Mouse (Mus musculus) cerebellum, postnatal 4 days (tissue): ENCODE measurements around the gene Kif5a.

ENCODE experiments used
- DNase-seq, 2 experiments: peaks; one replicate each; pipeline ENCODE4 v3.0.0; 2022; ENCODE audit warnings: low spot score in 2 of 2, mixed read lengths in 1 of 2

The Kif5a gene

DNA sequence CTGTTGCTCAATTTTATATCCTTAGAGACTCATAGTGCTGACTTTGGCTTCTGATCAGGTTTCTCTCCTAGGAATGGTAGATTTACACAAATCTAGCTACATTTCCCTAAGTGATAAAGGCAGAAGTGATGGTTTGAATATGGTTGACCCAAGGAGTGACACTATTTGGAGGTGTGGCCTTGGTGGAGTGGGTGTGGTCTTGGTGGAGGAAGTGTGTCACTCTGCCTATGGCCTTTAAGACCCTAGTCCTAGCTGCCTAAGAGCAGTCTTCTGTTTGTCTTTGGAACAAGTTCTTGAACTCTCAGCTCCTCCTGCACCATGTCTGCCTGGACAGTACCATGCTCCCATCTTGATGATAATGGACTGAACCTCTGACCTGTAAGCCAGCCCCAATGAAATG, 46.0 kb downstream of the Kif5a start:
- DNase-seq = no peak

DNA sequence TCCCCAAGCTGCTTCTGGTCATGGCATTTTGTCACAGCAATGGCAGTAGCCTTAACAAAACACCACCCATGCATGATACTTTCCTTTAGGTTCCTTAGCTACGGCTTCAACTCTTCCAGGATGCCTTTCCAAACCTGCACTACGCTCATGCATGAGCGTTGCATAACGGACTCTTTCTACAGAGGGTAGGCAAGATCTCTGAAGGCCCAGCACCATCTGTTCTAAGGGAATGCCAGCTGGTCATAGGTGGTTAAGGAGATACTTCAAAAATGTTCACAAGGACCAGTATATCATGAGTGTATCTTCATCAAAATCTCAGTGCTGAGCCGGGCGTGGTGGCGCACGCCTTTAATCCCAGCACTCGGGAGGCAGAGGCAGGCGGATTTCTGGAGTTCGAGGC, 46.7 kb downstream of the Kif5a start:
- no peak for DNase-seq

DNA sequence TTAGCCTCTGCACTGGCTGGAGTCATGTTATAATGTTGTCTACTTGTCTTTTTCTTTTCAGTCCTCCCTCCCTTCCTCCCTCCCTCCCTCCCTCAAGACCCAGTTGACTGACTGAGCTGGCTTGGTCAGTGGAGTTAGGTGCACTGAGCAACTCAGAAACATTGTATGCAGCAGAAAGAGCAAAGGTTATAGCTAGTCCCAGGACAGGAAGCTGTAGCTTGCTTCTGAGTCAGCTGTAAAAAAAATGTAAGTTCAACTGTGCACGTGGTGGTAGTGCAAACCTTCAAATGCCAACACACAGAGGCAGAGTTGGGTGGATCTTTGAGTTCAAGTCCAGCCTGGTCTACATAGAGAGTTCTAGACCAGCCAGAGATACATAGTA, 48.7 kb downstream of the Kif5a start:
- DNase-seq = no peak

DNA sequence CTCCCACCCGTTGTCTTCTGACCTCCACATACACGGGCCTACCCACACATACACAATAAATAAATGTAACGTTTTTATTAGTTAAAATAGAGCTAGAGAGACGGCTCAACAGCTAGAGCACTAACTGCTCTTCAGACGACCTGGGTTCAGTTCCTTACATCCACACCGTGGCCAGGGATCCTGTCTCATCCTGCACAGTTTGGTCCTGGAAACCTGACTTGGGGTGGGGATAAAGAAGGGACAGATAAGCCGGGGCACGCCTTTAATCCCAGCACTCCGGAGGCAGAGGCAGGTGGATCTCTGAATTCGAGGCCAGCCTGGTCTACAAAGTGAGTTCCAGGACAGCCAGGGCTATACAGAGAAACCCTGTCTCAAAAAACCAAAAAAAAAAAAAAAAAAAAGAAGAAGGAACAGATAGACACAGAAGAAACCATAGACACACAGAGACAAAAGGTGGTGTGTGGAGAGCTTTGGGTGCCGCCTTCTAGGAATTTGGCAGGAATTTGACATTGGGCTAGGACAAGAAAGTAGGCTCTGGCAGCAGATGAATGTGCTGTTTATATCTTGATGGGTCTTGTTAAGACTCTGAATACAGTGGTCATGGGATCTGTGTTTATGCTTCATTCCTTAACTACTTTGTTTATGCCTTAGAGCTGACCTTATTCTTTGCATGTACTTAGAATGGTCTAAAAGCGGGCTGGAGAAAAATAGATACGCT, 49.3 kb downstream of the Kif5a start:
- DNase-seq = no peak

DNA sequence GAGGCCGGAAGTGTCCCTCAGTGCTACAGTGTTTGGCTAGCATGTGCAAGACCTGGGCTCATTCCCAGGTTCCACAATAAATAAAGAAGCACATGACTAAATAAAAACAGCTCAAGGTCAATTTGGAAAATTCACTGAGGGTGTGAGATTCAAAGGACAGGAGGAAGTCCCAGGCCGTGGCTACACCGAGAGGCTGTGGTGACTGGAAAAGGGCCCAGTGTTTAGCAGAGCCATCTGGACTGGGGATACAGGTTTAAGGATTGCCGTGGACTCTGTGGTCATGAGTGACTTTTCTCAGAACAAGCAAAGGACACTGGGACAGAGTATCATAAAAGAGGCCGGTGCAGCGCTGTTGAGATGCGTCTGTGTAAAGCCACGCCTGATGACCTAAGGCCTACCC, 49.9 kb downstream of the Kif5a start:
- DNase-seq = no peak

DNA sequence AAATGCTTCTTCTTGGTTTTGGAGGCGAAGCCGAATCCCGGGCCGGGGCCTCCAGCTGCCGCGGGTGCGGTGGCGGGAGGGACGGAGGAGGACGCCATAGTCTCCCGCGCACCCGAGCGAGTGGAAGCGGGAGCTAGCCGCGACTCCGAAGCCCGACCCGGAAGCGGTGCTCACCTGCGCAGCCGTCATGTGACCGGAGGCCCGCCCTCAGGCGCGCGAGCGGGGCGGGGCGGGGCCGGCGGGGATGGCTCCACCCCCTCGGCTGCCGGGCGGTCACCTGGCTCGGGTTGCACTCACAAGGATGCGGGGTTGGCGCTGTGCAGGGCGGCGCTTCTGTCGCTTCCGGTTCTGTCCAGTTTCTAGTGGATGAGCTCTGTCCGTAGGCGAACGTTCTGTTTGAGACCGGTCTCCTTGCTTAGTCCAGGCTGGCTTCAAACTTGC, 51.7 kb downstream of the Kif5a start, which contains the start of gene Pip4k2c:
Pip4k2c (minus strand) TSS at position 172 of the 441 bp plus-strand sequence.
- DNase-seq = peak; percentile 70 to 77

DNA sequence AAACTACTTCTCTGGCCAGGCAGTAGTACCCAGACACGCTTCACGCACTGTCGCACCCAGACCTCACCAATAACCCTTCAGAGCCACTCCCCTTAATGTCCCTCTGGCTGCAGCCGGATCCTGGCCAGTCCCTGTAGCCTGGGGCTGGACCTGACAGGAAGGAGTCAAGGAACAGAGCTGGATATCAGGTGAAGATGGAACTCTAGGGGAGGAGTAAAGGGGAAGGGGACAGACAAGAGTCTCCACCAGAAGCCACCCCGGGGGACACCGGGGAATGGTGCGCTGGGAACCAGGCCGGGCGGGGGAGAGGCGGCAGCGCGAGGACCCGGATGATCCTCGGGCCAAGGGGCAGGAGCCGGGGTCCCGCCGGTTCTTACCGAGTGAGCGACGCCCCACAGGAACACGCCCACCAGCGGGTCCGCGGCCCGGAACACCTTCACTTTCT, 52.2 kb downstream of the Kif5a start:
- DNase-seq = no peak

DNA sequence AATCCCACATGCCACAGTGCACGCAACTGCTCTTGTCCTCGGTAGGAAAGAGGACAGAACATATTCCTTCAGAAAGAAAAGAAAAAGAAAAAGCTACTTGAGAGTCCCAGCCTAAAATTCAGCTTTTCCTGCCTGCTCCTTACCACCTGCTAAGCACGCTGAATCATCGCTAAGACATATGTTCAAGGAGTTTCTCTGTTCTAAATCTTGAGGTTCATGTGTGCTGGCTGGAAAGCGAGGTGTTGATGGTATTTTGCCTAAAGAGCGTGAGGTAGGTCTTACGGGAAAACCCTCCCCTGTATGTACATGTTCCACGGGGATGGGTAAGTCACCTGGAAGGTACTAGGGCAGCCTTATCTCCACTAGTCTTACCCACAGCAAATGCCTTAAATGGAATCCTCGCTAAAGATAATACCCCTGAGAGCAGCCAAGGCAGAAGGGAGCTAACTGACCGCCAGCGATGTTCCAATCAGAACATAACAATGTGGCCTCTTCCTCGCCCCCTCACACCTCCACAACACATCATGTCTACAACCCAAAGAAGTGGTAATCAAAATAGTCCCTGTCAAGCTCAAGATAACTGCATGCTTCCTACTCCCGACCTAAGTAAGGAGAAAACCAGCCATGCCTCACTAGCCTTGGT, 53.1 kb downstream of the Kif5a start:
- DNase-seq = no peak

DNA sequence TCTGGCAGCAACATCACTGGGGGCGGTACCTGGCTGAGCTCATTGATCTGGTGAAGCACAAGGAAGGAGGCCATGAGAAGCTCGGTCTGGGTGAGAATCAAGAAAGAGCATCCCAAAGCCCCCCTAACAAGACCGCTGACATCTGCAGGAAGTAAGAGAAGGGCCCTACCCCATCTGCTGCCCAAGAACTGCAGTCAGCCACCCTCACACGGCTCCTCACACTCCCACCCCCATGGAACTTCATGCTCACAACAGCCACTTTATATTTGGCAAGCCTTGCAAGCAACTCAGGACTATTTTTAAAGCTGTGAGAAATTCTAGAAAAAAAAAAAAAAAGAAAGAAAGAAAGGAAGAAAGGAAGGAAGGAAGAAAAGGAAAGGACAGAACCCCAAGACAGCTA, 54.2 kb downstream of the Kif5a start:
- DNase-seq = no peak

DNA sequence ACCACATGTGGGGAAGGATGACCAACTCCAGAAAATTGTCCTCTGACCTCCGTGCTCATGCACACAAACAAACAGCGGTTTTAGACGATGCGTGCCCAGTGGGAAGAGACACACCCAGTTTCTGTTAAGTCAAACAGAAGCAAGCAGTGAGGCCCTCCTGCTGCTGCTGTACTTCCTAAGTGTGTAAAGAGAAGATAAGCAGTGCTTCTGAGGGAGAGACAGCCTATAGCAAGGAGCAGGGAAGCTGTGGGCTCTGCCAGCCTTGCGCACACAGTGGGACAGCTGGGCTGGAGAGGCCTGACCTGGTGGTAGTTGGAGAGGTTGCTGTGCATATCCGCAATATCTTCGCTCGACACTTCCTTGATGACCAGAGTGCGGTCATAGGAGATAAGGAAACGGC, 57.8 kb downstream of the Kif5a start:
- no peak for DNase-seq

DNA sequence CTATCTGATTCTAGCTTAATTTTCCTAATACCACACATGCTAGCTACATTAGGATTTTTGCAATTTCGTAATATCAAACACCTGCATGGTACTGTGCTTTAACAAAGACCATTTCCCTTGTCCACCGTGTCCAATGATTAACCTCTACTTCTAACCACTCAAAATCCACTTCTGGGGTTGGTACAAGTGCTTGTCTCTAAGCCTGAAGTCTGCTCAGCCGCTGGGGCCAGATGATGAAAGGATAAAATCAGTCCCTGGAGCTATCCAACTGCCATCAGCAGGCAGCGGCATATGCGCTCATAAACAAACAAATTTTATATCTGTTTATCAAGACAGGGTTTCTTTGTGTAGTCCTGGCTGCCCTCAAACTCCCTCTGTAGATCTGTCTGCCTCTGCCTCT, 58.6 kb downstream of the Kif5a start:
- no peak for DNase-seq

DNA sequence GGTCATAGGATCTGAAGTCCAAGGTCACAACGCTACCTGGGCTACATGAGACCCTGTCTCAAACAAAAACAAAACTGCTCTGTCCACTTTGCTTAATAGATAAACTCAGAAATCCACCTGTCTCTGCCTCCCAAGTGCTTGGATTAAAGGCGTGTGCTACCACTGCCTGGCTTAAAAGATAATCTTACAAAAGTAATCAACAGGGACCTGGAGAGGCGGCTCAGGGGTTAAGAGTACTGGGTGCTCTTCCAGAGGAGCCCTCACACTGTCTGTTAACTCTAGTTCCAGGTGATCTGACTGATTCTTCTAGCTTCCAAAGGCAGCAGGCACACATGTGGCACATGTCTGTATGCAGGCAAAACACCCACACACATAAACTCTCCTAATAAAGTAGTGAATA, 60.0 kb downstream of the Kif5a start:
- DNase-seq = no peak

DNA sequence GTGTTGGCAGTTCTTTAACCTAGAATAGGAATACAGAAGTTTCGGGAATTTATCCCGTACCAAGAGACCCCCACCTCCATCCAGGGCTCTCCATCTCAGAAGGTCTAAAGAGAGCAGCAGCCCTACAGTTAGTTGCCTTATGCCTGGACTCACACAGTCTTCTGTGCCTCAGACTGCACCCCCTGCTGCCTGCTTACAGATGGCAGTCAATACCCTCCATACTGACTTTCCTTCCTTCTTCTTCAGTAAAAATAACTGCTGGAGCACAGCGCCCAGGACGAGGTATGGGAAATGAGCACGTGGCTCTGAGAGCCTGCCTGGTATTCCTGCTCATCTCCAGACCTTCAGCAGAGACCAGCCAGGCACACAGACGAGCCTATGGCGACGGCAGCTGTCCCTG, 62.9 kb downstream of the Kif5a start:
- DNase-seq = no peak

DNA sequence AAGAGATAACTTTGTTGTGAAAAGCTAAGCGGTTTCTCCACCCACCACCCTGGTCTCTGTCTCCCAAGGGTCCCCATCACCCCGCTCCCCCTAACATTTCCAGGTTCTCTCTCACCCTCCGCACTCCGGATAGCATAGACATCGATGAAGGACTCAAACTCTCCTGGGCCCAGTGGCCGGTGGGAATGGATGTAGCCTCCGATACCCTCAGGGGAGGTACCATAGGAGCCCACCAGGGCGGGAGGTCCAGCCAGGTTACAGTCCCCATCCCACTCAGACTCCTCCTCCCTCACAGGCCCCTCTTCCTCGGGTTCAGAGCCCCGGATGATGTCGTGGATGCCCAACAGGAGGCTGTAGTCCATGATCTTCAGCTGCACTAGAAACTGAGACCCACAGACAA, 63.7 kb downstream of the Kif5a start:
- DNase-seq = no peak

DNA sequence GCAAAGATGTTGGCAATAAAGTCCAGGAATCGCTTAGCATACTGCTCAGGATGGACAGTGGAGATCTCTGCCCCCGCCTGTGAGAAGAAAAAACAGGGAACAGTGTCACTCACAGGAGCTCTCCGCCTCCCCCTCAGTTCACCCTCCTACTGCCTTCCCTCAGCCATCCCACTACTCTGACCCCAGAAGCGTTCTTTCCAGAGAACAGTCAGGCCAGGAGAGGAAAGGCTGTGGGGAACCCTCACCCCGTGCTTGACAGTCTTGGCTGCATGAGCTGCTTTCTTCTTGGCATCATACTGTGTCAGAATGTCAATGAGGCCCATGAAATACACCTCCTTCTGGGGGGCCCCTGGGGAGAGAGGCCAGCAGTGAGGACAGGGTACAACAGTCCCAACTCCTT, 64.1 kb downstream of the Kif5a start:
- DNase-seq = no peak

DNA sequence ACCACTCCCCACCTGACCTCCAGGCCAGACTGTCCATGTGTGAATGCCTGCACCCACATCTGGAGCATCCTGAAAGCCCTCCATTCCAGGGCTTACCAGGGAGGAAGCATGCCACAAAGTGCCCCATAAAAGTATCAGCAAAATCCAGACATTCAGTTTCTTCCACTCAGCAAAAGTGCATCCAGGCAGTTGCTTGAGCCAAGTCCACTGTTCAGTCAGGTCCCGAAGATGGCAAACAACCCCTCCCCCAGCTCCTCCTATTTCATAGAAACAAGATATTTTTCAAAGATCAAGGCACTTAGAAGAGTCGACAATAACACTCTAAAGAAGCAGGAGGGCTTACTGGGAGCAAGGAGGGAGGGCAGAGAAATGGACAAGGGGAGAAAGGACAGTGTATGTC, 64.7 kb downstream of the Kif5a start:
- DNase-seq = no peak

DNA sequence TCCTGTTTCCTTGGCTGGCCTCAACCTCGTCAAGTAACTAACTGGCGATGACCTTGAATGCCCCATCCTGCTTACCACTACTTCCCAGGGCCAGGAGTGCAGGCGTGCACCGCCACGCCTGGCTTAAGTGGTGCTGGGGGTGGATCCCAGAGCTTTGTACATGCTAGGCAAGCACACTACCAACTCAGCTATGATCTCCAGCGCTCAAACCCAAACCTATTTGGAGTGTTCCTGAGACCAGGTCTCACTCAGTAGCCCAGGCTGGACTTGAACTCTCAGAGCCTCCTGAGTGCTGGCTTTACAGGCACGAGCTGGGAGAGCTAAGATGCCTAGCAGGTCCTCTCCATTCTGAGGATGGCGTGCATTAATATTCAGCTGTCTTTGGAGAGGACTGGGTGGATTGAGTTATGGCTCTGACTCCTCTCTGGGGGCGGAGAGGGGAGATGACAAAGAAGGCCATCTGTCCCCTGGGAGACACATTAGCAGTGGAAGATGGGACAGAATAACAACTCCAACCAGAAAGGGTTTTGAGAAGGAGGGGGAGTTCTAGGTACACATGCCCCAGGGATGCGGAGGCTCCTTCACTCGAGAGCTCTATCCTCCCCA, 65.5 kb downstream of the Kif5a start:
- DNase-seq = no peak

DNA sequence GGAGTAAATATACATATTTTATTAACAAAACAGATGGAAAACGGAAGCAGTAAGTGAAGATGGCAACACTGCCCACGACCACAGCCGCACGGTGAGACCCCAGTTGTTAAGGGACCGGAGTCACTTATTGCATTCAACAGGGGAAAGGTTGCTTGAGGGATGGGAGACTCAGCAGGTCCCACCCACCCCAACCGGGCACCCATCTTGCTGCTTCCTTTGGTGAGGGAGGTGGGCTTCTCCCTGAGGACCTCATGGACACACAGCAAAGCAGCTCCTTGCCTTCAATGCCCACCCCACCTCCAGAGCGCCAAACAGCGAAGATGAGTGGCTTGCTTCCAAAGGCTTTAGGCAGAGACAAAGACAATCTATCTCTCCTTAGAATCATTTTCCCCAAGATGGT, 66.0 kb downstream of the Kif5a start:
- no peak for DNase-seq

DNA sequence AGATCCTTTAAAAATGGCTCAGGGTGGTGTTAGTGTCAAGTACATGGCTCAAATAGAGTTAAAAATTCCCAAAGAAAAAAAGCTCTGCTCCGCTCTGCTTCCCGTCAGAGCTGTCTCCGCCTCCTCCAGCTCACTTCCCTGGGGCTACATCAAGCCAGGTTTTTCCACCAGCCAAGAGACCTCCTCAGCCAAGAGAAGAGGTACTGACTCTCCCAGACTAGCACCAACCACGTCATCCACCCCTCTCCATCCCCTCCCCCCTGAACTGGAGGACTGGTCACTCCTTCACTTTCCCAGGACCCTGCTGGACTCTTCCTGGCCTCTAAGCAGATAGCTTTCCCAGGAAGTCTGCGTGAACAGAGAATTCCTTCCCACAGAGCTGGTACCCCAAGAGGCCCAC, 66.8 kb downstream of the Kif5a start:
- DNase-seq = no peak

DNA sequence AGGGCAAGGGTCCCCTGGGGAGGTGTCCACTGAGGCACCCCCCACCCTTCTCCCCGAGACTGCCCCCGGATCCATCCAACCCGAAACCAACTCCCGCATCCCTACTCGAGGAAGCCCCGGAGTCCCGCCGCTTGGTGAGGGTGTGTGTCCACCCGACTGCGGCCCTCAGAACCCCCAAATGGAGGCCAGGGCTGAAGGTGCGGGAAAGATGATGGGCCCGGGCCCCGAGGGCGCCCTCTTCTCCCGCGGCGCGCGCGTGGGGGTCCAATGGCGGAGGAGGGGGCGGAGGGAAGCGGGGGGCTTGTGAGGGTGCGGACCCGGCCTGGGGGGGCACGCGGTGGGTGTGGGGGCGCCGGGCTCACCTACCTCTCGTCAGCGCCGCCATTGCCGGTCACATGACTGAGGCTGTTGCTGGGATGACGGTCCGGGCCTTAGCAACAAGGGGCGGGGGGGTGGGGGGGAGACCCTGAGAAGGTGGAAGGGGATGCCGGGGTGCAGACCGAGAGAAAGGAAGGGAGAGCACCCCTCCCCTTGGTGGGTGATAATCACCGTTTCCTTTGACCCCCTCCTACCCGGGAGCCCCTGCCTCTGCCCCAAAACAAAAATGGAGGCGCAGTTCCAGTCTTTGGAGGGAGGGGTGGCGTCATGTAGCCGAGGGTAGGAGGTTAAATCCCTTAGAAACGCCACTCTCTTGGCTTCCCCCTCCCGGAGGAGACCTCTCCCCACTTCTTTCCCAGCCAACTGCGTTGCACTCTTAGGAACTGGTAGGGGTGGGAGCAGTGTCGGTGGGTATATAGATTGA, 67.6 kb downstream of the Kif5a start, which contains the start of gene Dtx3:
Dtx3 (minus strand) TSS at position 401 of the 802 bp plus-strand sequence.
- DNase-seq = peak in 1 of 2 experiments; percentile 49

DNA sequence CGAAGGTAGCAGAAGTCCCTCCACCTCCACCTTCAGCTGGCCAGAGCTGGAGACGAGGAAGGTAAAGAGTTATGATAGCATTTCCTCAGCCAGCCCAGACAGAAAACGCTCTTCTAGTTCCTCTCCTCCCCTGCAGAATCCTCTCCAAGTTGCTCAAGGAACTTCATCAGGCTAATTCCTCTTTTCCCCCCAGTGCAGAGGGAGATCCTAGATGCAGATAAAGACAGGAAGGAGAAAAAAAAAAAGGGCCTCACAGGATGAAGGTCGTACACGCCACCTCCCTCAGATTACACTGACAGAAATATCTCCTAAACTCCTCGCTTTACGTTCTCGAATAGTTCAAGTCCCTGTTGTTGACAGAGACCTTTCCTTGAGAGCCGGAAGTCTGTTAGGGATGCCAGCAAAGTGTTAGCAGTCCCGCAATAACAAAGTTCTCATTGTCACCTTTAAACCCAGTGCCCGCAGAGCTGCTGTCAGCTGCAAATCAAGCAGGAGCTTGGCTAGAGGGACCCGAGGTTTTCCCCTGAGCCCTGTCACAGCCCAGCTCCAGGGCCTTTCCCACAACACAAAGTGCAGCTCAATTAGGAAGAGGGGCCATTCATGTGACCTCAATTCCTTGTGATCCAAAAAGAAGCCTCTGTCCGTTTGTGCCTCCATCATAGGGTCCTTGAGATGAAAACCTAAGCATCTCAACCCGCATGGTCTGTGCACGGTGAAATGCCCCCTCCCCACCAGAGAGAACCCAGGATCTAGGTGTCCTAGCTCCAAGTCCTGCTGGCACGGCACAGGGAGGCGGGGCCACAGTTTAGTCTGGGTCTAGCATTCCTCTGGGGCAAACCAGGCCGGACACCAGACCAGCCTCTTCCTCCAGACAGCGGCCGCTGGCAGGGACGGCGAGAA, 68.5 kb downstream of the Kif5a start:
- peak in 1 of 2 experiments; percentile 47 for DNase-seq
